Comparison of ENCODE assay signal across 25 mouse cellular contexts in the genomic region with DNA sequence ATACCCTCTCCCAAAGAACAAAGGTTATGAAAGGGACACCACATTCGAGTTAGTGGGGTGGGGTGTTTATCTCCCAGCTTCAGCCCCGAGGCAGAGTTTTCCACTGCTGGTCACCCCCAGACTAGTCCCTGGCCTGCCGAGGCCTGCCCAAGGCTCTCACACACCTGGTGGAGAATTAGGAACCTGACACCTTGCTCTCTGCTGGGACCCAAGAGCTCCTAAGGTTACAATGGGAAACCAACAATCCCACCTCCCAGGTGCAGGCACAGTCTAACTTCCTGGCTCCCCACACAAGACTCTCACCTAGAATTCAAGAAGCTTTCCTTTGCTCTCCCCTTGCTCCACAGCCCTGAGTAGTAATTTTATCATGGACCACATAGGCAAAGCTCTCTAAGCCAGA. TPM values are rescaled to one million over a fixed set of nuclear protein-coding genes. Genes with fewer than 3 reads are reported as not detected.
"Had no signal": no experiment of that assay in that cellular context is flagged by ENCODE, and none has a peak within 500 bp of the region (broad histone marks: within the 10 kb centered on the region; RNA-seq: fewer than 3 reads in every experiment).

No protein-coding gene starts in this region.

- H3K27me3 ChIP-seq: heart, embryonic 12.5 days; hindbrain, embryonic 13.5 days; hindbrain, embryonic 15.5 days; kidney, embryonic 15.5 days; limb, embryonic 12.5 days had no signal

- H3K4me1 ChIP-seq: heart, embryonic 10.5 days; heart, embryonic 12.5 days; hindbrain, embryonic 13.5 days; hindbrain, embryonic 15.5 days; kidney, embryonic 15.5 days; limb, embryonic 12.5 days had no signal

- H3K9me3 ChIP-seq: heart, embryonic 10.5 days; heart, embryonic 12.5 days; hindbrain, embryonic 13.5 days; hindbrain, embryonic 15.5 days; kidney, embryonic 15.5 days; limb, embryonic 12.5 days had no signal

- H3K9ac ChIP-seq: heart, embryonic 12.5 days; hindbrain, embryonic 13.5 days; hindbrain, embryonic 15.5 days; kidney, embryonic 15.5 days; limb, embryonic 12.5 days had no signal

- H3K4me3 ChIP-seq: gastrocnemius, adult 2 months; heart, embryonic 10.5 days; heart, embryonic 12.5 days; hindbrain, embryonic 13.5 days; hindbrain, embryonic 15.5 days; kidney, embryonic 15.5 days; limb, embryonic 12.5 days had no signal

- H3K4me2 ChIP-seq: heart, embryonic 12.5 days; hindbrain, embryonic 13.5 days; hindbrain, embryonic 15.5 days; kidney, embryonic 15.5 days; limb, embryonic 12.5 days; liver, embryonic 11.5 days had no signal

- DNase-seq: gastrocnemius, adult 2 months; gastrocnemius, postnatal 10 days; gastrocnemius, postnatal 25 days; heart, adult 18-20 months; heart, postnatal 10 days; heart, postnatal 36 days; kidney, adult 11 months; kidney, adult 2 months; kidney, adult 9 months; kidney, postnatal 14 days; kidney, postnatal 36 days; layer of hippocampus, adult 9-11 months; layer of hippocampus, postnatal 36 days; left cerebral cortex, postnatal 4 days; liver had no signal

- H3K27ac ChIP-seq: gastrocnemius, adult 2 months; heart, embryonic 10.5 days; hindbrain, embryonic 13.5 days; hindbrain, embryonic 15.5 days; hindbrain, postnatal 0 days; kidney, embryonic 15.5 days; kidney, postnatal 0 days; limb, embryonic 12.5 days had no signal

- ATAC-seq: hindbrain, postnatal 0 days; intestine, embryonic 16.5 days had no signal

RNA-seq across cellular contexts. Expression of a gene that starts 18.8 kb away (rescaled TPM):
- polyA plus RNA-seq: hindbrain, embryonic 13.5 days had no signal
